Mouse (Mus musculus): Measurements from ENCODE around the gene Epb41.

GRCm38 (mm10) chr4:131910237-131910994 lies 164.7 kb downstream of the Epb41 start:
- TF ChIP-seq EP300 (IDR thresholded peaks at IDR 0.05; ENCODE audit: low read depth) (no peak), CTCF (IDR thresholded peaks at IDR 0.05; ENCODE audit: low read depth) (no peak)
